9 mouse cellular contexts compared by ENCODE assay signal in the genomic region with DNA sequence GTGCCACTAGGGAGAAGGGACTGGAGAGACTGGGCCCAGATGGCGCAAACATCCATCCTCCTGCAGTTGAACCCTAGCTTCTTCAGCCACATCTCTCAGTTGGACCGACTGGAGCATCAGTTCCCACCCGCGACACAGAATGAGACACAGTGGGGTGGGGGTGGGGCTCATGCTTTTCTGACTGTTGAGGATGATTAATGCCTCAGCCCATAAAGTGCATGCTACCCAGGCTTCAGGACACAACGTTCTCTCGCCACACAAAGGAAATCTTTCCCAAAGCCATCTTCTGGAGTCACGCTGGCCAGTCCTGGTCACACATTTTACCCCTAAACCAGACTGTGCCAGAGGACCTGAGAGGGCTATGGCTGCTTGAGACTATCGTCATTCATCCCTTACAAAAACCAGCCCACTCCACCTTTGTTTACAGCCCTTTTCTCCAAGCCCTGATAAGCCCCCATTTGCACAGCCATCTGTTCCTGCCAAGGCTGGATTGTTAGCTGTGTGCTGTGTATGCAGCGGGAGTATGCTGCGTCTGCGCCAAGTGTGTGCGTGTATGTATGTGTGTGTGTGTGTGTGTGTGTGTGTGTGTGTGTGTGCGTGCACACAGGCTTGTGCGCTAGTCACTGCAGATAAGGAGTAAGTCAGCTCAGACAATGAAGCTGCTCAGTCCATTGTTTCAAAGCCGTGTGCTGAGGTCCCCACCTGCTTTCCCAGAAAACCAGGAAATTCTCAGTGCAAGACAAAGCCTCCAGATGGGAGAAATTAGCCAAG. TPM values are rescaled to one million over a fixed set of nuclear protein-coding genes. Genes with fewer than 3 reads are reported as not detected.
DNase-seq lines count a peak whose midpoint lies in the region; ATAC-seq and TF ChIP-seq lines count a peak whose summit lies in the region.
"Had no signal": no experiment of that assay in that cellular context is flagged by ENCODE, and none has a peak within 500 bp of the region (broad histone marks: within the 10 kb centered on the region; RNA-seq: fewer than 3 reads in every experiment).

No protein-coding gene starts in this region.

- 47% methylated on average over 15 of the region's 15 CpGs for WGBS in heart, embryonic 15.5 days
- WGBS in forebrain, embryonic 10.5 days, result 69% methylated on average over 15 of the region's 15 CpGs
- WGBS in midbrain, postnatal 0 days, result 27% methylated on average over 15 of the region's 15 CpGs

- intact Hi-C loops in heart, postnatal 25 days (cut with DNase I), result no loop called here

- H3K4me1 ChIP-seq in heart, embryonic 15.5 days (replicated peaks), result peaks cover 6% of the 10 kb centered on the region; the same call in 1 of the 2 replicates
- H3K4me1 ChIP-seq in forebrain, embryonic 10.5 days, result peaks cover 32% of the 10 kb centered on the region
- peaks cover 18% of the 10 kb centered on the region for H3K4me1 ChIP-seq in midbrain, postnatal 0 days (ENCODE audit: insufficient read depth, low read length)

- ATAC-seq in heart, embryonic 15.5 days (replicated peaks; ENCODE audit: insufficient number of reproducible peaks, insufficient read depth, low FRiP score, low read depth), result peak; percentile 64
- ATAC-seq in midbrain, postnatal 0 days (ENCODE audit: low FRiP score), result peak; percentile 91
- ATAC-seq in megakaryocyte, adult 5-6 weeks (ENCODE audit: poor library complexity, severe bottlenecking), result no peak

- no peaks in the 10 kb centered on the region for H3K36me3 ChIP-seq in heart, embryonic 15.5 days
- H3K36me3 ChIP-seq in forebrain, embryonic 10.5 days (replicated peaks), result no peaks in the 10 kb centered on the region
- H3K36me3 ChIP-seq in midbrain, postnatal 0 days (ENCODE audit: insufficient read depth, low read length), result no peaks in the 10 kb centered on the region

- H3K4me2 ChIP-seq in heart, embryonic 15.5 days, result no peak overlapping the region
- H3K4me2 ChIP-seq in midbrain, postnatal 0 days (ENCODE audit: low read depth, low read length, poor library complexity, severe bottlenecking), result no peak overlapping the region

- TF ChIP-seq CTCF in midbrain, postnatal 0 days (IDR thresholded peaks at IDR 0.05), result no peak

- H3K4me3 ChIP-seq in heart, embryonic 15.5 days, result no peak overlapping the region
- no peak overlapping the region for H3K4me3 ChIP-seq in forebrain, embryonic 10.5 days
- no peak overlapping the region for H3K4me3 ChIP-seq in midbrain, postnatal 0 days (ENCODE audit: low read depth, low read length)
- H3K4me3 ChIP-seq: myocyte had no signal

- no peaks in the 10 kb centered on the region for H3K27me3 ChIP-seq in heart, embryonic 15.5 days
- H3K27me3 ChIP-seq in forebrain, embryonic 10.5 days (ENCODE audit: poor library complexity, severe bottlenecking), result no peaks in the 10 kb centered on the region
- no peaks in the 10 kb centered on the region for H3K27me3 ChIP-seq in midbrain, postnatal 0 days (ENCODE audit: insufficient read depth, low read length)

- DNase-seq in heart, postnatal 25 days (ENCODE audit: low spot score), result no peak
- peak; percentile 40 for DNase-seq in forebrain, embryonic 10.5 days (ENCODE audit: extremely low spot score, low spot score)
- peak; percentile 53 to 78 for DNase-seq in layer of hippocampus, adult 8-10 months (ENCODE audit: low spot score in 2 of 2)
- DNase-seq in midbrain, postnatal 0 days (ENCODE audit: low spot score), result peak; percentile 87
- no peak for DNase-seq in urinary bladder, postnatal 10 days (ENCODE audit: low spot score)
- DNase-seq in ovary, postnatal 36 days (ENCODE audit: low spot score), result no peak

- H3K9me3 ChIP-seq in heart, embryonic 15.5 days (replicated peaks), result no peaks in the 10 kb centered on the region
- H3K9me3 ChIP-seq in forebrain, embryonic 10.5 days, result no peaks in the 10 kb centered on the region
- no peaks in the 10 kb centered on the region for H3K9me3 ChIP-seq in midbrain, postnatal 0 days (ENCODE audit: low read length)

- H3K27ac ChIP-seq in heart, embryonic 15.5 days, result peak overlapping the region; percentile 54; the same call in 1 of the 2 replicates
- H3K27ac ChIP-seq in forebrain, embryonic 10.5 days, result peak overlapping the region; percentile 80
- H3K27ac ChIP-seq in midbrain, postnatal 0 days (ENCODE audit: low read depth, low read length), result peak overlapping the region; percentile 67

- H3K9ac ChIP-seq in heart, embryonic 15.5 days, result no peak overlapping the region
- H3K9ac ChIP-seq in midbrain, postnatal 0 days (replicated peaks; ENCODE audit: low read length, poor library complexity, severe bottlenecking), result 0 out of 2 replicates have a peak overlapping the region, but pooled peaks have one; percentile 3

RNA-seq across cellular contexts. Expression of a gene that starts 18.1 kb away (rescaled TPM):
- 43.7 and 50.7 TPM in 2 replicates for polyA plus RNA-seq in heart, embryonic 15.5 days (2015; fragmentation: Nextera tagmentation; extraction: Ambion mirVana)
- total RNA-seq in heart, postnatal 25 days (2021), result 10 to 100 TPM; 10.1 to 13.5 TPM
- polyA plus RNA-seq in forebrain, embryonic 10.5 days (2016; fragmentation: Nextera tagmentation; extraction: Ambion mirVana), result 89.8 and 91.3 TPM in 2 replicates
- total RNA-seq in layer of hippocampus, adult 8-10 months (2022), result 10 to 100 TPM; 68.3 to 73.7 (median 71.1) TPM
- 168 and 192 TPM in 2 replicates for total RNA-seq in midbrain, postnatal 0 days (2014; rRNA removed)
- 182 and 217 TPM in 2 replicates for polyA plus RNA-seq in midbrain, postnatal 0 days (2015; fragmentation: Nextera tagmentation; extraction: Ambion mirVana)
- total RNA-seq in megakaryocyte, adult 5-6 weeks (2015), result 5.9 and 7.1 TPM in 2 replicates
- total RNA-seq in megakaryocyte, adult 5-6 weeks (2017), result 1.3 and 1.5 TPM in 2 replicates

RNA-seq across cellular contexts. Expression of a gene that starts 30.3 kb away (rescaled TPM):
- polyA plus RNA-seq in heart, embryonic 15.5 days (2015; fragmentation: Nextera tagmentation; extraction: Ambion mirVana), result 12.9 and 14.1 TPM in 2 replicates
- 10 to 100 TPM; 15.0 to 15.8 TPM for total RNA-seq in heart, postnatal 25 days (2021)
- 8.1 and 8.9 TPM in 2 replicates for polyA plus RNA-seq in forebrain, embryonic 10.5 days (2016; fragmentation: Nextera tagmentation; extraction: Ambion mirVana)
- total RNA-seq in layer of hippocampus, adult 8-10 months (2022), result 1 to 10 TPM; 2.9 to 6.3 (median 4.1) TPM
- 20.2 and 22.9 TPM in 2 replicates for total RNA-seq in midbrain, postnatal 0 days (2014; rRNA removed)
- polyA plus RNA-seq in midbrain, postnatal 0 days (2015; fragmentation: Nextera tagmentation; extraction: Ambion mirVana), result 22.6 and 24.7 TPM in 2 replicates
- 0.11 and 1.1 TPM in 2 replicates for total RNA-seq in megakaryocyte, adult 5-6 weeks (2015)
- 0.49 and 1.5 TPM in 2 replicates for total RNA-seq in megakaryocyte, adult 5-6 weeks (2017)

Comparison
In these comparisons a context has a peak if more than half of its experiments do, and no peak if none do; other contexts are left out.
1. DNase-seq: peak in forebrain, embryonic 10.5 days (single experiment), layer of hippocampus, adult 8-10 months (2 of 2) and midbrain, postnatal 0 days (single experiment); none in heart, postnatal 25 days (single experiment), urinary bladder, postnatal 10 days (single experiment) and ovary, postnatal 36 days (single experiment).
2. RNA of a gene that starts 18.1 kb away (total RNA-seq): 168 to 192 TPM in midbrain, postnatal 0 days and 68.3 to 73.7 TPM in layer of hippocampus, adult 8-10 months; 10.1 to 13.5 TPM in heart, postnatal 25 days and 1.3 to 7.1 TPM in megakaryocyte, adult 5-6 weeks; every median in the first group is over 4 times any median in the second.
3. Peak in every context shown above with its lines, with median percentiles within 50 percentile points of each other: H3K27ac ChIP-seq.